Comparison of ENCODE assay signal across 10 mouse cellular contexts in the genomic region with DNA sequence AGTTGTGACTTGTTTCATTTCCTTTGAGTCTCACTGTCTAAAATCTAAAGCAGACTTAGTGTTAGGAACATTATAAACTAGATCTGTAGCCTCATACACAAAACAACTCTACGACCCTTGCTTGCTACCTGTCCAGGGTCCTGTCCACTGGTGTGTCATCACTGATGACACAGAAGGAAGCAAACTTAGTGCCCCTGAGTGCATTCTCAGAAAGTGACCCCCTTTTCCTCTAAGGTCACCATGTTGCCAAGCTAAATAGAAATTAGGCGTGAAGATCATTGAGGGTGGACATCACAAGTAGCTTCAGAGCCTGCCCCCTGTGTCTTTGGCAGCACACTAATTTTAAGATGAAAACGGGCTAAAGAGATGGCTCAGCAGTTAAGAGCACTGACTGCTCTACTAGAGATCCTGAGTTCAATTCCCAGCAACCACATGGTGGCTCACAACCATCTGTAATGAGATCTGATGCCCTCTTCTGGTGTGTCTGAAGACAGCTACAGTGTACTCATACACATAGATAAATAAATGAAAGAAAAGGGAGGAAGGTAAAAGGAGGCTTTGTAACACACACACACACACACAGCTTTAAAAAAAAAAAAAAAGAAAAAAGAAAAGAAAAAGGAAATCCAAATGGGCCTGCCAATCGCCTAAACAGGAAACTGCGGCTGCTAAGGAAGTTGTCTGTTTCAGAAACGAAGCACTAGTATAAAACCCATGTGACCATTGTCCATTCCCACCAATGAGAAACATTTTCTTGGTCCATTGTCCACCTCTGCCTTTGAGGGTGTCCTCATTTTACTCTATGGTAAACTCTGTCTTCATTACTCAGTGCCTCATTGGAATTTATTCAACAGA. TPM values are rescaled to one million over a fixed set of nuclear protein-coding genes. Genes with fewer than 3 reads are reported as not detected.
DNase-seq lines count a peak whose midpoint lies in the region; ATAC-seq and TF ChIP-seq lines count a peak whose summit lies in the region.
"Had no signal": no experiment of that assay in that cellular context is flagged by ENCODE, and none has a peak within 500 bp of the region (broad histone marks: within the 10 kb centered on the region; RNA-seq: fewer than 3 reads in every experiment).

No protein-coding gene starts in this region.

- TF ChIP-seq CTCF in liver, adult 2 months (IDR thresholded peaks at IDR 0.05; ENCODE audit: low read depth, low read length) = no peak
- TF ChIP-seq CTCF in intestine, postnatal 0 days (IDR thresholded peaks at IDR 0.05; ENCODE audit: low read depth) = no peak; the same call in 1 of the 2 replicates

- H3K79me2 ChIP-seq in liver, adult 2 months (ENCODE audit: control insufficient read depth, insufficient read depth, low read length) = peaks cover 8% of the 10 kb centered on the region; the same call in 1 of the 2 replicates

- no peak for TF ChIP-seq POLR2A in liver, adult 2 months (IDR thresholded peaks at IDR 0.05; ENCODE audit: extremely low read depth, insufficient read depth, low read length)

- WGBS in liver, adult 2 months = 60% methylated on average over 6 of the region's 6 CpGs
- WGBS in embryonic facial prominence, embryonic 15.5 days = 66% methylated on average over 6 of the region's 6 CpGs
- WGBS in intestine, postnatal 0 days = 63% methylated on average over 6 of the region's 6 CpGs
- WGBS in neural tube, embryonic 13.5 days = 69% methylated on average over 6 of the region's 6 CpGs

- peak overlapping the region; percentile 76 for H3K4me2 ChIP-seq in embryonic facial prominence, embryonic 15.5 days (replicated peaks)
- peak overlapping the region; percentile 92 for H3K4me2 ChIP-seq in intestine, postnatal 0 days (replicated peaks; ENCODE audit: low read depth)
- H3K4me2 ChIP-seq in neural tube, embryonic 13.5 days = peak overlapping the region; percentile 64

- no peak for ATAC-seq in embryonic facial prominence, embryonic 15.5 days (ENCODE audit: insufficient number of reproducible peaks, low FRiP score, low TSS enrichment, low read depth)
- ATAC-seq in intestine, postnatal 0 days = no peak
- ATAC-seq in neural tube, embryonic 13.5 days (ENCODE audit: low read depth) = no peak

- H3K9me3 ChIP-seq in embryonic facial prominence, embryonic 15.5 days (replicated peaks) = no peaks in the 10 kb centered on the region
- H3K9me3 ChIP-seq in intestine, postnatal 0 days (ENCODE audit: control insufficient read depth) = no peaks in the 10 kb centered on the region
- no peaks in the 10 kb centered on the region for H3K9me3 ChIP-seq in neural tube, embryonic 13.5 days

- no peak for DNase-seq in liver, adult 2 months (ENCODE audit: extremely low read depth, low read depth, low spot score)
- DNase-seq in liver = no peak
- no peak for DNase-seq in gastrocnemius, postnatal 4 days (ENCODE audit: low spot score in 2 of 2)
- no peak for DNase-seq in thymus, postnatal 25 days
- DNase-seq in embryo, embryonic 9.5 days (ENCODE audit: extremely low spot score) = no peak

- no peaks in the 10 kb centered on the region for H3K27me3 ChIP-seq in liver, adult 2 months (ENCODE audit: control insufficient read depth, insufficient read depth, low read length)
- no peaks in the 10 kb centered on the region for H3K27me3 ChIP-seq in embryonic facial prominence, embryonic 15.5 days
- H3K27me3 ChIP-seq in intestine, postnatal 0 days (replicated peaks; ENCODE audit: control insufficient read depth, insufficient read depth, low read length) = no peaks in the 10 kb centered on the region
- no peaks in the 10 kb centered on the region for H3K27me3 ChIP-seq in neural tube, embryonic 13.5 days

- H3K4me3 ChIP-seq in liver, adult 2 months (ENCODE audit: insufficient read depth, low read depth, low read length) = peak overlapping the region; percentile 58
- peak overlapping the region; percentile 92 for H3K4me3 ChIP-seq in embryonic facial prominence, embryonic 15.5 days (replicated peaks)
- H3K4me3 ChIP-seq in intestine, postnatal 0 days (ENCODE audit: low read depth, low read length) = peak overlapping the region; percentile 43
- peak overlapping the region; percentile 52 for H3K4me3 ChIP-seq in neural tube, embryonic 13.5 days

- peaks cover 6% of the 10 kb centered on the region for H3K4me1 ChIP-seq in liver, adult 2 months (ENCODE audit: control insufficient read depth, insufficient read depth, low read length)
- peaks cover 13% of the 10 kb centered on the region for H3K4me1 ChIP-seq in embryonic facial prominence, embryonic 15.5 days
- H3K4me1 ChIP-seq in intestine, postnatal 0 days (replicated peaks; ENCODE audit: control insufficient read depth, insufficient read depth, low read length) = 0 out of 2 replicates have a peak, but pooled peaks cover 4% of the 10 kb centered on the region
- peaks cover 24% of the 10 kb centered on the region for H3K4me1 ChIP-seq in neural tube, embryonic 13.5 days (replicated peaks)

- peaks cover 9% of the 10 kb centered on the region; the same call in 1 of the 2 replicates for H3K36me3 ChIP-seq in liver, adult 2 months (ENCODE audit: control insufficient read depth, insufficient read depth, low read length)
- H3K36me3 ChIP-seq in embryonic facial prominence, embryonic 15.5 days = peaks cover 21% of the 10 kb centered on the region
- peaks cover 18% of the 10 kb centered on the region for H3K36me3 ChIP-seq in intestine, postnatal 0 days (ENCODE audit: control insufficient read depth, insufficient read depth)
- H3K36me3 ChIP-seq in neural tube, embryonic 13.5 days = peaks cover 20% of the 10 kb centered on the region

- H3K27ac ChIP-seq in liver, adult 2 months (replicated peaks; ENCODE audit: insufficient read depth, low read depth, low read length) = peak overlapping the region; percentile 74
- H3K27ac ChIP-seq in embryonic facial prominence, embryonic 15.5 days (replicated peaks) = peak overlapping the region; percentile 90
- H3K27ac ChIP-seq in intestine, postnatal 0 days (ENCODE audit: low read depth, low read length) = peak overlapping the region; percentile 77
- peak overlapping the region; percentile 74 for H3K27ac ChIP-seq in neural tube, embryonic 13.5 days (replicated peaks)

- peak overlapping the region; percentile 19; the same call in 1 of the 2 replicates for H3K9ac ChIP-seq in liver, adult 2 months (ENCODE audit: low read depth, low read length)
- H3K9ac ChIP-seq in embryonic facial prominence, embryonic 15.5 days = peak overlapping the region; percentile 40
- peak overlapping the region; percentile 51; the same call in 1 of the 2 replicates for H3K9ac ChIP-seq in intestine, postnatal 0 days (ENCODE audit: low read depth, low read length)
- peak overlapping the region; percentile 63 for H3K9ac ChIP-seq in neural tube, embryonic 13.5 days

RNA-seq across cellular contexts. Expression of a gene that starts 1.1 kb away (rescaled TPM):
- total RNA-seq in liver, adult 2 months (2014; rRNA removed) = 25.0 and 25.9 TPM in 2 replicates
- 27.1 and 31.9 TPM in 2 replicates for polyA plus RNA-seq in liver, adult 2 months (2012; rRNA removed)
- polyA plus RNA-seq in embryonic facial prominence, embryonic 15.5 days (2015; fragmentation: Nextera tagmentation; extraction: Ambion mirVana) = 93.7 and 100 TPM in 2 replicates
- polyA plus RNA-seq in intestine, postnatal 0 days (2015; fragmentation: Nextera tagmentation; extraction: Ambion mirVana) = 40.1 and 40.5 TPM in 2 replicates
- polyA plus RNA-seq in neural tube, embryonic 13.5 days (2015; fragmentation: Nextera tagmentation; extraction: Ambion mirVana) = 91.2 and 99.1 TPM in 2 replicates
- 10 to 100 TPM; 60.6 to 61.0 TPM for total RNA-seq in gastrocnemius, postnatal 4 days (2021)

RNA-seq across cellular contexts. Expression of a gene that starts 8.2 kb away (rescaled TPM):
- 9.5 and 14.2 TPM in 2 replicates for total RNA-seq in liver, adult 2 months (2014; rRNA removed)
- 21.1 and 22.4 TPM in 2 replicates for polyA plus RNA-seq in liver, adult 2 months (2012; rRNA removed)
- 30.3 and 33.1 TPM in 2 replicates for polyA plus RNA-seq in embryonic facial prominence, embryonic 15.5 days (2015; fragmentation: Nextera tagmentation; extraction: Ambion mirVana)
- polyA plus RNA-seq in intestine, postnatal 0 days (2015; fragmentation: Nextera tagmentation; extraction: Ambion mirVana) = 23.5 and 24.4 TPM in 2 replicates
- polyA plus RNA-seq in neural tube, embryonic 13.5 days (2015; fragmentation: Nextera tagmentation; extraction: Ambion mirVana) = 19.1 and 19.9 TPM in 2 replicates
- 10 to 100 TPM; 34.4 to 36.7 TPM for total RNA-seq in gastrocnemius, postnatal 4 days (2021)

RNA-seq across cellular contexts. Expression of a gene that starts 21.7 kb away (rescaled TPM):
- not detected in 2 replicates for total RNA-seq in liver, adult 2 months (2014; rRNA removed)
- not detected in 2 replicates for polyA plus RNA-seq in liver, adult 2 months (2012; rRNA removed)
- polyA plus RNA-seq in embryonic facial prominence, embryonic 15.5 days (2015; fragmentation: Nextera tagmentation; extraction: Ambion mirVana) = 0.07 TPM in 1 of 2 replicates, not detected in the other
- polyA plus RNA-seq in intestine, postnatal 0 days (2015; fragmentation: Nextera tagmentation; extraction: Ambion mirVana) = not detected in 2 replicates
- polyA plus RNA-seq in neural tube, embryonic 13.5 days (2015; fragmentation: Nextera tagmentation; extraction: Ambion mirVana) = 0.08 and 0.17 TPM in 2 replicates
- total RNA-seq in gastrocnemius, postnatal 4 days (2021) = not detected
- total RNA-seq: adrenal gland, postnatal 14 days; left cerebral cortex, postnatal 10 days had no signal

RNA-seq across cellular contexts. Expression of a gene that starts 37.6 kb away (rescaled TPM):
- total RNA-seq in liver, adult 2 months (2014; rRNA removed) = 0.13 TPM in 1 of 2 replicates, not detected in the other
- 0.06 and 0.10 TPM in 2 replicates for polyA plus RNA-seq in liver, adult 2 months (2012; rRNA removed)
- 1.1 and 1.2 TPM in 2 replicates for polyA plus RNA-seq in embryonic facial prominence, embryonic 15.5 days (2015; fragmentation: Nextera tagmentation; extraction: Ambion mirVana)
- polyA plus RNA-seq in intestine, postnatal 0 days (2015; fragmentation: Nextera tagmentation; extraction: Ambion mirVana) = 0.09 and 0.18 TPM in 2 replicates
- polyA plus RNA-seq in neural tube, embryonic 13.5 days (2015; fragmentation: Nextera tagmentation; extraction: Ambion mirVana) = 0.15 and 0.25 TPM in 2 replicates
- 10 to 100 TPM; 32.8 to 34.8 TPM for total RNA-seq in gastrocnemius, postnatal 4 days (2021)

RNA-seq across cellular contexts. Expression of a gene that starts 45.9 kb away (rescaled TPM):
- total RNA-seq in liver, adult 2 months (2014; rRNA removed) = 0.55 and 1.3 TPM in 2 replicates
- 1.3 TPM in 2 replicates for polyA plus RNA-seq in liver, adult 2 months (2012; rRNA removed)
- polyA plus RNA-seq in embryonic facial prominence, embryonic 15.5 days (2015; fragmentation: Nextera tagmentation; extraction: Ambion mirVana) = 39.7 and 42.4 TPM in 2 replicates
- 6.6 and 6.8 TPM in 2 replicates for polyA plus RNA-seq in intestine, postnatal 0 days (2015; fragmentation: Nextera tagmentation; extraction: Ambion mirVana)
- polyA plus RNA-seq in neural tube, embryonic 13.5 days (2015; fragmentation: Nextera tagmentation; extraction: Ambion mirVana) = 91.1 and 99.2 TPM in 2 replicates
- total RNA-seq in gastrocnemius, postnatal 4 days (2021) = 100 to 1,000 TPM; 131 to 137 TPM
